Mouse (Mus musculus): ENCODE measurements around the gene H2afz. TPM values are rescaled to one million over a fixed set of nuclear protein-coding genes. Genes with fewer than 3 reads are reported as not detected.

Gene H2afz
- polyA plus RNA-seq, 1 experiment from 2014 or later = 1,841 TPM

DNA sequence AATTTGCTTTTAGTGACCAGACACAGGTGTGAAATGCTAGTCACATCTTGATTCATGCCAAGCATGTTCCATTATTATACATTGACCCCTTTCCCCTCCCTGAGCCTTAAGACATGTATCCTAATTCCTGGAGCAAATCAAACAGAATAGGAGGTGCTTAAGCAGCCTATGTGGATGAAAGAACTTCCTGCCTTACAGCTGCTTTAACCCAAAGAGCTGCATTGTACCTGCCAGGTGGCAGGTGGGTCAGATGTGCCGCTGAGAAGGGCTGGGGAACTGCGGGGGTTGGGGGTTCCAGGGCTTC, 2.8 kb downstream of the H2afz start:
- peak overlapping the region; percentile 84 for H3K4me3 ChIP-seq
- H3K4me2 ChIP-seq (replicated peaks) = peak overlapping the region; percentile 83
- no peaks in the 10 kb centered on the region for H3K9me3 ChIP-seq (replicated peaks)
- peak overlapping the region; percentile 99 for H3K27ac ChIP-seq
- peaks cover 18% of the 10 kb centered on the region for H3K4me1 ChIP-seq
- ATAC-seq (ENCODE audit: low FRiP score) = no peak
- 4% methylated on average over 2 of the region's 2 CpGs for WGBS
- H3K36me3 ChIP-seq = no peaks in the 10 kb centered on the region
- no peaks in the 10 kb centered on the region for H3K27me3 ChIP-seq
- peak overlapping the region; percentile 97 for H3K9ac ChIP-seq

DNA sequence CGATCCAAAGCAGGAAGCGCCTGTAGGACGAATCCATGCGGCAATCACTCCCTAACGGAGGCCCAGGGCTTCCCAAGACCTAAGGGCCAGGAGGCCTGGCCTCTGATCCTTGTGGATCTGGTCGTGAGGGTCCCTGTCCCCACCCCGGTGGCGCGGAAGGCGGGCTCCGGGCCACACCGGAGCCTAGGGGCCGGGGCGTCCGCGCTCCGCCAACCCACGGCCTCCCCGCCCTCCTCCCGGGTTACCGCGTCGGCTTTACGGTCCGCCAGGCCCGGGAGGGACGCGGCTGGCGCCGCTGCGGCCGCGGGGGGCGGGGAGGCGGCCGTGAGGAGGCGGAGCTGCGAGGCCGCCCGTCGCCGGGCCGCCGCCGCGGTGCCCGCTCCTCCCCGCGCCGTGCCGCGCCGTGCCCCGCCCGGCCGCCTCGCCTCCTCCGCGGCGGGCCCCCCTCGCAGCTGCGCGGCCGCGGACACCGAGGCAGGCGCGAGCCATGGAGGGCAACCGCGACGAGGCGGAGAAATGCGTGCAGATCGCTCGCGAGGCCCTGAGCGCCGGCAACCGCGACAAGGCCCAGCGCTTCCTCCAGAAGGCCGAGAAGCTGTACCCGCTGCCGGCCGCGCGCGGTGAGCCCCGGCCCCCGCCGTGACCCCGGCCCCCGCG, 3.3 kb downstream of the H2afz start, which contains the start of gene Dnajb14:
Dnajb14 (plus strand) TSS at position 239 of the 657 bp plus-strand sequence.
- H3K4me2 ChIP-seq (replicated peaks) = peak within 1 kb of the TSS; percentile 83
- H3K27ac ChIP-seq = peak within 1 kb of the TSS; percentile 99
- peaks cover 18% of the 10 kb centered on the region for H3K4me1 ChIP-seq
- no peaks in the 10 kb centered on the region for H3K27me3 ChIP-seq
- peak within 1 kb of the TSS; percentile 84 for H3K4me3 ChIP-seq
- ATAC-seq (ENCODE audit: low FRiP score) = peak; percentile 19
- no peaks in the 10 kb centered on the region for H3K36me3 ChIP-seq
- WGBS = under 1% methylated on average over 76 of the region's 94 CpGs
- H3K9me3 ChIP-seq (replicated peaks) = no peaks in the 10 kb centered on the region
- peak within 1 kb of the TSS; percentile 97 for H3K9ac ChIP-seq

DNA sequence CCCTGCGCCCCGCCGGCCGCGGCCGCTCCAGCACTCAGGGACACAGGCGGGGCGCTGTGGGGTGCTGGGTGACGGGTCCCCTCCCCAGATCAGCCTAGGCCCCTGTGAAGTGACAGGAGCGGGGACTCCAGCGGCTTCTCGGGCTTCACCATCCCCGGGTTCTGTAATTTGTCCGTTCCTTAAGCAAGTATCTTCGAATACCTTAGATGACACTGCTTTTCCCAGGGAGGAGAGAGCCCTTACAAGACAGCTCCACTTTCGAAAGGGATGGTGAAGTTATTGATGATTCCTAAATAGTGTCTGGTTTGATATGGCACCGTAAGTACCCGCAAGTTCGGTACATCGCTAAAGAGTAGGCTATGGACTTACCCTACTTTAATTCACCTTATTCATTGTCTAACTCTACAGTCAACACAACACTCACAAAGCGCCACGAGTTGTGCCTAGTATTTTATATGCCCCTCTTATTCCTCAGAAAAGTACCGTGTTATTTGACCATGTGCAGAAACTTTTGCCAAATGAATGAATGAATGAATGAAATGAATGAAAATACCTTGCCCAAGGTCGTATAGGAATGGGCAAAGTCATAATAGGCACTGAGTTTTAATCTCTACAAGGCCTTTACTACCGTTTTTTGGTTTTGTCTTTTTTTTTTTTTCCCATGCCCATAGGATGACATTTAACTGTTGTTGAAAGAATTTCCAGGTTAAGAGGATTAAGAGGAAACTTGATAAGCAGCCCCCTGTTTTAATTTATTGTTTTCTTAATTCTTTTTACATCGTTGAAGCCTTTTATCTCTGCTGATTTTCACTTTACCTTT, 4.0 kb downstream of the H2afz start:
- H3K27me3 ChIP-seq = no peaks in the 10 kb centered on the region
- ATAC-seq (ENCODE audit: low FRiP score) = no peak
- whole genome bisulfite sequencing = 5% methylated on average over 26 of the region's 26 CpGs
- H3K9ac ChIP-seq = peak overlapping the region; percentile 97
- H3K27ac ChIP-seq = peak overlapping the region; percentile 99
- H3K4me2 ChIP-seq (replicated peaks) = peak overlapping the region; percentile 83
- H3K36me3 ChIP-seq = no peaks in the 10 kb centered on the region
- H3K4me1 ChIP-seq = peaks cover 18% of the 10 kb centered on the region
- H3K4me3 ChIP-seq = peak overlapping the region; percentile 84
- no peaks in the 10 kb centered on the region for H3K9me3 ChIP-seq (replicated peaks)

DNA sequence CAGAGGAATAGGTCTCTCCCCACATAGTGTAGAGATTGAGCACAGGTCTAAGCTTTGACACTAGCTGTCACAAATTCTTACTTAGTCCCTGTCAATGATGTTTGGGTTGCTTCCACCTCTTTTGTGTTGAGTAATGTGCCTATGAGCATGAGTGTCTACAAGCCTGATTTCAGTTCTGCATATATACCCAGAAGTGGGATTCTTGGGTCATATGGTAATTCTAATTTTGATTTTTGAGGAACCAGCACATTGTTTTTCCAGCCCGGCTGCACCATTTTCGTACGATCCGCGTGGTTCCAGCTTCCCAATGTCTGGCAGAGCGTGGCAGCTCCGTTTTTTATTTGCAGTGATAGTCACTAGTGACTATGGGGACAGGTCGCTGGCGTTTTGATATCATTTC, 5.1 kb downstream of the H2afz start:
- Histone ChIP-seq H3K4me1 (peaks cover 13% of the 10 kb centered on the region), H3K4me2 (replicated peaks) (no peak overlapping the region), H3K9me3 (replicated peaks) (no peaks in the 10 kb centered on the region), H3K27ac (no peak overlapping the region), H3K36me3 (no peaks in the 10 kb centered on the region), H3K9ac (no peak overlapping the region), H3K4me3 (no peak overlapping the region), H3K27me3 (no peaks in the 10 kb centered on the region)
- ATAC-seq (ENCODE audit: low FRiP score) = no peak
- WGBS = 90% methylated on average over 9 of the region's 9 CpGs

DNA sequence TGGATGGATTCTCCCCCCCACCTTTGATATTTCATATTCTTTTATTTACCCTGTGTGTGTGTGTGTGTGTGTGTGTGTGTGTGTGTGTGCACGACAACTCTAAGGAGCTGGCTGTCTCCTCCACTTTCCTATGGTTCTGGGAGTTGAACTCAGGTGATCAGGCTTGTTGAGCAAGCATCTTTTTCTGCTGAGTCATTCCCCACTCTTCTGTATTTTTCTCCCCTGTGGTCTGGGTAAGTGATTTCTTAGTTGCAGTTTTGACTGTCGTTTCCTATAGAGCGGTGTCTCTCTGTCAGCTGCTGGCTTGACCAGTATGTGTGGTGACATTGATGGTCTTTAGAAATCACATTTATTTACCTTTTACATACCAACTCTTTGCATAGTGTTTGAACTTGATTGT, 15.0 kb downstream of the H2afz start:
- 86% methylated on average over 3 of the region's 3 CpGs for WGBS

DNA sequence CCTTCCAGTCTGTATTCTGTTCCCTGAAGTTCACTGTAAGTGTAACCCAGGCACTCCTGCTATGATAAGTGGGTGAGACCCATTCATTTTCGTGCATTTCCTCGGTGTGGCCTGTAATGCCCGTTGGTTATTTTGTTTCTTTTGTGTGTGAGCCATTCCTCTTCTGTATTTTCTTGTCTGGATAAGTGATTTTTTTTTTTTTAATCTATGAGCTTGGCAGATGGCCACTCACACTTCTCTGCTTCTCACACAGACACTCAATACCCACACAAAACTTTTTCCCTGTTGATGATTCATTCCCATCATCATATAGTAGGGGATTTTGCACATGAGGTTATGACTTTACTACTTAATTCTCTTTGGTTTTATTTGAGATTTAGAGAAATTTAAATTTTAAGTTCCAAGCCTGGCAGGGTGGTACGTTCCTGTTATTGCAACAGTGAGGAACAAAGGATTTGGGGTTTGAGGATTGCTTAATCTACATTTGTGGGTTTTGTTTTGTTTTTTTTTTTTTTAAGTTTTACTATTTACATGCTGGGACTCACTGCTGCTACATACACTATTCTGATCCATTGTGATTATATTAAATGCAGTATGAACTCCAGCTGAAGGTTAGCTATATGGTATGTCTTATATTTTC, 15.9 kb downstream of the H2afz start:
- H3K4me2 ChIP-seq (replicated peaks) = no peak overlapping the region
- H3K4me3 ChIP-seq = no peak overlapping the region
- H3K9me3 ChIP-seq (replicated peaks) = no peaks in the 10 kb centered on the region
- no peak overlapping the region for H3K27ac ChIP-seq
- 85% methylated on average over 4 of the region's 4 CpGs for WGBS
- H3K4me1 ChIP-seq = no peaks in the 10 kb centered on the region
- no peak overlapping the region for H3K9ac ChIP-seq
- ATAC-seq (ENCODE audit: low FRiP score) = no peak
- H3K27me3 ChIP-seq = no peaks in the 10 kb centered on the region
- peaks cover 6% of the 10 kb centered on the region; the same call in 1 of the 2 replicates for H3K36me3 ChIP-seq

More for the DNA sequence above, 15.0 kb downstream of the H2afz start:
- H3K27me3 ChIP-seq = no peaks in the 10 kb centered on the region
- peaks cover 6% of the 10 kb centered on the region; the same call in 1 of the 2 replicates for H3K36me3 ChIP-seq
- H3K9me3 ChIP-seq (replicated peaks) = no peaks in the 10 kb centered on the region
- H3K4me1 ChIP-seq = no peaks in the 10 kb centered on the region
- ATAC-seq (ENCODE audit: low FRiP score) = no peak
- no peak overlapping the region for H3K4me3 ChIP-seq
- no peak overlapping the region for H3K9ac ChIP-seq
- no peak overlapping the region for H3K27ac ChIP-seq
- H3K4me2 ChIP-seq (replicated peaks) = no peak overlapping the region

DNA sequence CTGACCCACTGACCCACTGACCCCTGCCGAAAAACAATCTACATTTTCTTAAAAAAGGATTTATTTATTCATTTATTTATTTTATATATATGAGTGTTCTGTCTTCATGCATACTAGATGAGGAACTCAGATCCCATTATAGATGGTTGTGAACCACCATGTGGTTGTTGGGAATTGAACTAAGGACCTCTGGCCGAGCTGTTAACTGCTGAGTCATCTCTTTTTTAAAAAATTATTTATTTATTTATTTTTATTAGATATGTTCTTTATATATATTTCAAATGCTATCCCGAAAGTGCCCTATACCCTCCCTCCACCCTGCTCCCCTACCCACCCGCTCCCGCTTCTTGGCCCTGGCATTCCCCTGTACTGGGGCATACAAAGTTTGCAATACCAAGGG, 16.8 kb downstream of the H2afz start:
- Histone ChIP-seq H3K9me3 (replicated peaks) (no peaks in the 10 kb centered on the region), H3K27me3 (no peaks in the 10 kb centered on the region), H3K4me1 (no peaks in the 10 kb centered on the region), H3K27ac (no peak overlapping the region), H3K36me3 (peaks cover 6% of the 10 kb centered on the region; the same call in 1 of the 2 replicates), H3K9ac (no peak overlapping the region), H3K4me2 (replicated peaks) (no peak overlapping the region), H3K4me3 (no peak overlapping the region)
- 92% methylated on average over 5 of the region's 5 CpGs for WGBS
- no peak for ATAC-seq (ENCODE audit: low FRiP score)

DNA sequence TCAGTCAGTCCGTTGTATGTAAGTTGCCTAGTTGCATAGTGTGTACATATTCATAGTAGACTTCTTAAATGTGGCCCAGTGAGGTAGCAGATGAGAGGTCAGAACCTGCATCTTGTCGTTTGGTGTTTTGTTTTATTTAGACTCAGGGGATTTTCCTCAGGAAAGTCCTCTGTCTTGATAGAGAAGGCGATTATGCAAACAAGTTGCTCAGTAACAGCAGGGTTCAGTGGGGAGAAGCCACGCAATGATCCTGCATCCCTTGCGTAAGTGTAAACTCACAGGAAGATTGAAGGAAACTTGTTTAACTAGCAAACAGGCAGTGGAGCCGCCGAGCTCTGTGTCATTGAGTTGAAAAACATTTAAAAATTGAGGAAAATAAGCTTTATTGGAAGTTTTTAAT, 23.7 kb downstream of the H2afz start:
- WGBS = 68% methylated on average over 7 of the region's 7 CpGs
- peaks cover 5% of the 10 kb centered on the region; the same call in 1 of the 2 replicates for H3K4me1 ChIP-seq
- no peaks in the 10 kb centered on the region for H3K27me3 ChIP-seq
- no peak overlapping the region for H3K4me3 ChIP-seq
- no peak for ATAC-seq (ENCODE audit: low FRiP score)
- H3K9ac ChIP-seq = no peak overlapping the region
- H3K4me2 ChIP-seq (replicated peaks) = no peak overlapping the region
- peaks cover 9% of the 10 kb centered on the region for H3K36me3 ChIP-seq
- no peak overlapping the region for H3K27ac ChIP-seq
- no peaks in the 10 kb centered on the region for H3K9me3 ChIP-seq (replicated peaks)

DNA sequence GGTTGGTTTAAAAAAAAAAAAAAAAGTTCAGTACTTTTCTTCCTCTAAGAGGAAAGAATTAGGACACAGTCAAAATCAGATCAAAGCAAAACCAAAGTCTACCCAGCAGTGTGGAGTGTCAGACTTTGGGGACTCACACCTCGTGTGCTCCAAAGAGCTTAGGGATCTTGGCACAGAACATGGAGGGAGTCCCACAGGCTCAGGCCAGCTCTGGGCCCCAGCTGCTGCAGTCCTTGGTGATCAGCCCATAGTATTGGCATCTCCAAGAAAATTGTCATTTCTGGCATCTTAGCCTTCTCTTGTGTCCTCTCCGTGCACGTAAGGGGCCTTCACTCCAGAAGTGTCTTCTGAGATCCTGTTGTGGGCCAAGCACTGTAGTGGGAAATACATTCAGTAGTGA, 26.8 kb downstream of the H2afz start:
- ATAC-seq (ENCODE audit: low FRiP score) = no peak
- H3K9ac ChIP-seq = no peak overlapping the region
- H3K4me3 ChIP-seq = no peak overlapping the region
- peaks cover 5% of the 10 kb centered on the region; the same call in 1 of the 2 replicates for H3K4me1 ChIP-seq
- no peaks in the 10 kb centered on the region for H3K27me3 ChIP-seq
- H3K27ac ChIP-seq = no peak overlapping the region
- WGBS = 82% methylated on average over 3 of the region's 3 CpGs
- peaks cover 17% of the 10 kb centered on the region for H3K36me3 ChIP-seq
- H3K4me2 ChIP-seq (replicated peaks) = no peak overlapping the region
- H3K9me3 ChIP-seq (replicated peaks) = no peaks in the 10 kb centered on the region

DNA sequence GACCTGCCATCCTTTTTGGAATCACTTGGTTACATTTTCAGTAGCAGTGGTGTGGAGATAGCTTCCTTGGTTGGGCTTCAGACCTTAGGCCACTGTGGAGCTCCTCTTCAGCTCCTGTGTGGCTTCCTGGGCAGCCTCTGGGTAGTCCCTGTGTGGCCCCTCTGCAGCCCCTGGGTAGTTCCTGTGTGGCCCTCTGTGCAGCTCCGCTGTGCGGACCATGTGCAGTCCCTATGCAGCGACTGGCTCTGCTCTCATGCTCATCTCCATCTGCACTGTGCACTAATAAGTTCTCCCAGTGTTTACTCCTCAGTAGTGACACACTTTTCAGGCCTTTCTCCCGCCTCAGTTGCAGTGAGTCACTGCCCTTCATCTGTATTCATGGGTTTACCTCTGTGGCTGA, 27.8 kb downstream of the H2afz start:
- Histone ChIP-seq H3K4me2 (replicated peaks) (no peak overlapping the region), H3K27me3 (no peaks in the 10 kb centered on the region), H3K27ac (no peak overlapping the region), H3K9me3 (replicated peaks) (no peaks in the 10 kb centered on the region), H3K4me1 (peaks cover 5% of the 10 kb centered on the region; the same call in 1 of the 2 replicates), H3K36me3 (peaks cover 17% of the 10 kb centered on the region), H3K9ac (no peak overlapping the region), H3K4me3 (no peak overlapping the region)
- WGBS = 94% methylated on average over 4 of the region's 4 CpGs
- no peak for ATAC-seq (ENCODE audit: low FRiP score)

DNA sequence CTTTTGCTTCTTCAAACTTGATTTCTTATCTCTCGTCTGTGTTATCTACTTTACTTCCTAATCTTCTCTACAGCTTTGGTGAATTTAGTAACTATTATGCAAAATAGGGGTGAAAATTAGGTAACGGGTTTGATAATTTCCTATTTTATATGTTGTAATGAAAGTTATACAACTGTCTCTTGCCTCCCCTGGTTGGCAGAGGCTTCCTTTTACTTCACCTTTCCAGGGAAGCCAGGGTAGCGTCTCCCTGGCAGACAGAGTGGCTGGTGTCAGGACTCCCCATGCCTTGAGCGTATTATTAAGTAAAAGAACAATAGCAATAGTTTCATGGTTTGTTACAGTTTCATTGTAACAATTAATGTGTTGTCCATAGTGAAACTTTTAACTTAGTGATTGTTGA, 29.5 kb downstream of the H2afz start:
- peaks cover 30% of the 10 kb centered on the region for H3K36me3 ChIP-seq
- WGBS = 86% methylated on average over 4 of the region's 4 CpGs

DNA sequence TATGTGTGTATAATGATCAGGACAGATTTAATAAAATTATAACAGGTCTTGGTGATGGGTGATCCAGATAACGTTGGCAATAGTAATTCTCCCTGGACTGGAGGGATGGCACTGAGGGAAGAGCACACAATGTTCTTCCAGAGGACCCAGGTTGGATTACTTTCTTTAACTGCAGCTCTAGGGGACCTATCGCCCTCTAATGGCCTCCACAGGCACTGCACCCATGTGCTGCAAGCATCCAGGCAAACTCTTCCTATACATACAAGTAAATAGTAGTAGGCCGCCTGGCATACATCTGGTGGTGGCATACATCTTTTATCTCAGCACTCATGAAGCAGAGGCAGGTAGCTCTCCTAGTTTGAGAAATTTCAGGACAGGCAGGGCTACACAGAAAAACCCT, 30.9 kb downstream of the H2afz start:
- no peak overlapping the region for H3K4me2 ChIP-seq (replicated peaks)
- 91% methylated on average over 3 of the region's 3 CpGs for WGBS
- ATAC-seq (ENCODE audit: low FRiP score) = no peak

More for the DNA sequence above, 29.5 kb downstream of the H2afz start:
- Histone ChIP-seq H3K27me3 (no peaks in the 10 kb centered on the region), H3K4me2 (replicated peaks) (no peak overlapping the region), H3K4me3 (no peak overlapping the region), H3K9ac (no peak overlapping the region), H3K4me1 (no peaks in the 10 kb centered on the region), H3K27ac (no peak overlapping the region), H3K9me3 (replicated peaks) (no peaks in the 10 kb centered on the region)
- ATAC-seq (ENCODE audit: low FRiP score) = no peak

More for the DNA sequence above, 30.9 kb downstream of the H2afz start:
- H3K27me3 ChIP-seq = no peaks in the 10 kb centered on the region
- H3K4me3 ChIP-seq = no peak overlapping the region
- H3K9me3 ChIP-seq (replicated peaks) = no peaks in the 10 kb centered on the region
- H3K36me3 ChIP-seq = peaks cover 22% of the 10 kb centered on the region; the same call in 1 of the 2 replicates
- H3K4me1 ChIP-seq = no peaks in the 10 kb centered on the region
- H3K27ac ChIP-seq = no peak overlapping the region
- H3K9ac ChIP-seq = no peak overlapping the region

Data from hindbrain, embryonic 12.5 days (tissue).